Mouse (Mus musculus): ENCODE results near the gene Rbck1. TPM values are rescaled to one million over a fixed set of nuclear protein-coding genes. Genes with fewer than 3 reads are reported as not detected.
A peak's percentile ranks its signal among the peaks of the same experiment; 100 is the strongest.

The Rbck1 gene
- total RNA-seq, 1 experiment = 69.9 TPM

GRCm38 (mm10) chr2:152336856-152337255 lies 4.4 kb upstream of the Rbck1 start:
- Histone ChIP-seq H3K4me3 (ENCODE audit: insufficient read depth in 1 of 2, low read depth in 1 of 2, low read length in 2 of 2, poor library complexity in 1 of 2, severe bottlenecking in 1 of 2) (no peak overlapping the region), H3K36me3 (ENCODE audit: control insufficient read depth, insufficient read depth, low read length, poor library complexity, severe bottlenecking) (peaks cover 24% of the 10 kb centered on the region), H3K4me1 (ENCODE audit: control insufficient read depth in 2 of 2, insufficient read depth in 2 of 2, low read length in 2 of 2, poor library complexity in 1 of 2) (peaks cover 0 to 17% of the 10 kb centered on the region in 2 experiments; a peak in 2 of 4 replicates), H3K9me3 (ENCODE audit: control insufficient read depth, insufficient read depth, low read depth, low read length) (no peaks in the 10 kb centered on the region), H3K27ac (ENCODE audit: insufficient read depth, low read depth, low read length, poor library complexity, severe bottlenecking) (no peak overlapping the region), H3K9ac (ENCODE audit: insufficient read depth, low read depth, low read length, poor library complexity, severe bottlenecking) (no peak overlapping the region)
- DNase-seq (ENCODE audit: low read depth, low spot score) = no peak
- TF ChIP-seq ZNF384 (IDR thresholded peaks at IDR 0.05; ENCODE audit: low read depth, low read length) (no peak), CHD2 (IDR thresholded peaks at IDR 0.05; ENCODE audit: low read depth, low read length) (no peak), ZC3H11A (IDR thresholded peaks at IDR 0.05; ENCODE audit: borderline replicate concordance, low read depth, low read length) (no peak), MAFK (IDR thresholded peaks at IDR 0.05; ENCODE audit: insufficient read depth, low read depth, low read length) (no peak), HCFC1 (IDR thresholded peaks at IDR 0.05; ENCODE audit: borderline replicate concordance, insufficient read depth, low read length) (no peak)
- in situ Hi-C loops (cut with MboI; ENCODE audit: low sequenced_read_pairs in 2 of 2, unreplicated experiment in 2 of 2) = no loop called here

- H3K4me3 ChIP-seq (ENCODE audit: insufficient read depth in 1 of 2, low read depth in 1 of 2, low read length in 2 of 2, poor library complexity in 1 of 2, severe bottlenecking in 1 of 2) = no peak overlapping the region
- no peak overlapping the region for H3K9ac ChIP-seq (ENCODE audit: insufficient read depth, low read depth, low read length, poor library complexity, severe bottlenecking)
- peaks cover 0 to 21% of the 10 kb centered on the region in 2 experiments; a peak in 2 of 4 replicates for H3K4me1 ChIP-seq (ENCODE audit: control insufficient read depth in 2 of 2, insufficient read depth in 2 of 2, low read length in 2 of 2, poor library complexity in 1 of 2)
- TF ChIP-seq ZNF384 (IDR thresholded peaks at IDR 0.05; ENCODE audit: low read depth, low read length) (no peak), MAFK (IDR thresholded peaks at IDR 0.05; ENCODE audit: insufficient read depth, low read depth, low read length) (no peak), ZC3H11A (IDR thresholded peaks at IDR 0.05; ENCODE audit: borderline replicate concordance, low read depth, low read length) (no peak), CHD2 (IDR thresholded peaks at IDR 0.05; ENCODE audit: low read depth, low read length) (no peak), HCFC1 (IDR thresholded peaks at IDR 0.05; ENCODE audit: borderline replicate concordance, insufficient read depth, low read length) (no peak)
- no peak overlapping the region for H3K27ac ChIP-seq (ENCODE audit: insufficient read depth, low read depth, low read length, poor library complexity, severe bottlenecking)
- in situ Hi-C loops (cut with MboI; ENCODE audit: low sequenced_read_pairs in 2 of 2, unreplicated experiment in 2 of 2) = no loop called here
- DNase-seq (ENCODE audit: low read depth, low spot score) = no peak
- peaks cover 25% of the 10 kb centered on the region for H3K36me3 ChIP-seq (ENCODE audit: control insufficient read depth, insufficient read depth, low read length, poor library complexity, severe bottlenecking)
- H3K9me3 ChIP-seq (ENCODE audit: control insufficient read depth, insufficient read depth, low read depth, low read length) = no peaks in the 10 kb centered on the region
Measured at GRCm38 (mm10) chr2:152335289-152335820, 2.9 kb upstream of the Rbck1 start.

- in situ Hi-C loops (cut with MboI; ENCODE audit: low sequenced_read_pairs in 2 of 2, unreplicated experiment in 2 of 2) = no loop called here
- H3K36me3 ChIP-seq (ENCODE audit: control insufficient read depth, insufficient read depth, low read length, poor library complexity, severe bottlenecking) = peaks cover 24% of the 10 kb centered on the region; the same call in 1 of the 2 replicates
- no peaks in the 10 kb centered on the region for H3K9me3 ChIP-seq (ENCODE audit: control insufficient read depth, insufficient read depth, low read depth, low read length)
- peaks cover 2 to 19% of the 10 kb centered on the region in 2 experiments; a peak in 3 of 4 replicates for H3K4me1 ChIP-seq (ENCODE audit: control insufficient read depth in 2 of 2, insufficient read depth in 2 of 2, low read length in 2 of 2, poor library complexity in 1 of 2)
- no peak for DNase-seq (ENCODE audit: low read depth, low spot score)
- H3K9ac ChIP-seq (ENCODE audit: insufficient read depth, low read depth, low read length, poor library complexity, severe bottlenecking) = no peak overlapping the region
- TF ChIP-seq ZNF384 (IDR thresholded peaks at IDR 0.05; ENCODE audit: low read depth, low read length) (peak; percentile 55; the same call in 1 of the 2 replicates), HCFC1 (IDR thresholded peaks at IDR 0.05; ENCODE audit: borderline replicate concordance, insufficient read depth, low read length) (no peak)
- H3K27ac ChIP-seq (ENCODE audit: insufficient read depth, low read depth, low read length, poor library complexity, severe bottlenecking) = no peak overlapping the region
- H3K4me3 ChIP-seq (ENCODE audit: insufficient read depth in 1 of 2, low read depth in 1 of 2, low read length in 2 of 2, poor library complexity in 1 of 2, severe bottlenecking in 1 of 2) = no peak overlapping the region
Measured at GRCm38 (mm10) chr2:152333345-152334006, 1.0 kb upstream of the Rbck1 start.

GRCm38 (mm10) chr2:152330858-152331423 lies 1.5 kb downstream of the Rbck1 start:
- TF ChIP-seq HCFC1 (IDR thresholded peaks at IDR 0.05; ENCODE audit: borderline replicate concordance, insufficient read depth, low read length) (no peak), MAFK (IDR thresholded peaks at IDR 0.05; ENCODE audit: insufficient read depth, low read depth, low read length) (no peak), ZNF384 (IDR thresholded peaks at IDR 0.05; ENCODE audit: low read depth, low read length) (no peak), CHD2 (IDR thresholded peaks at IDR 0.05; ENCODE audit: low read depth, low read length) (no peak), ZC3H11A (IDR thresholded peaks at IDR 0.05; ENCODE audit: borderline replicate concordance, low read depth, low read length) (no peak)
- Histone ChIP-seq H3K9me3 (ENCODE audit: control insufficient read depth, insufficient read depth, low read depth, low read length) (no peaks in the 10 kb centered on the region), H3K9ac (ENCODE audit: insufficient read depth, low read depth, low read length, poor library complexity, severe bottlenecking) (peak overlapping the region; percentile 96; the same call in 1 of the 2 replicates), H3K36me3 (ENCODE audit: control insufficient read depth, insufficient read depth, low read length, poor library complexity, severe bottlenecking) (peaks cover 25% of the 10 kb centered on the region), H3K27ac (ENCODE audit: insufficient read depth, low read depth, low read length, poor library complexity, severe bottlenecking) (no peak overlapping the region), H3K4me1 (ENCODE audit: control insufficient read depth in 2 of 2, insufficient read depth in 2 of 2, low read length in 2 of 2, poor library complexity in 1 of 2) (peaks cover 2 to 18% of the 10 kb centered on the region in 2 experiments; a peak in 3 of 4 replicates), H3K4me3 (ENCODE audit: insufficient read depth in 1 of 2, low read depth in 1 of 2, low read length in 2 of 2, poor library complexity in 1 of 2, severe bottlenecking in 1 of 2) (peak overlapping the region; percentile 94 to 95)
- in situ Hi-C loops (cut with MboI; ENCODE audit: low sequenced_read_pairs in 2 of 2, unreplicated experiment in 2 of 2) = no loop called here
- no peak for DNase-seq (ENCODE audit: low read depth, low spot score)
